ENCODE assay signal across 12 mouse cellular contexts in the genomic region with DNA sequence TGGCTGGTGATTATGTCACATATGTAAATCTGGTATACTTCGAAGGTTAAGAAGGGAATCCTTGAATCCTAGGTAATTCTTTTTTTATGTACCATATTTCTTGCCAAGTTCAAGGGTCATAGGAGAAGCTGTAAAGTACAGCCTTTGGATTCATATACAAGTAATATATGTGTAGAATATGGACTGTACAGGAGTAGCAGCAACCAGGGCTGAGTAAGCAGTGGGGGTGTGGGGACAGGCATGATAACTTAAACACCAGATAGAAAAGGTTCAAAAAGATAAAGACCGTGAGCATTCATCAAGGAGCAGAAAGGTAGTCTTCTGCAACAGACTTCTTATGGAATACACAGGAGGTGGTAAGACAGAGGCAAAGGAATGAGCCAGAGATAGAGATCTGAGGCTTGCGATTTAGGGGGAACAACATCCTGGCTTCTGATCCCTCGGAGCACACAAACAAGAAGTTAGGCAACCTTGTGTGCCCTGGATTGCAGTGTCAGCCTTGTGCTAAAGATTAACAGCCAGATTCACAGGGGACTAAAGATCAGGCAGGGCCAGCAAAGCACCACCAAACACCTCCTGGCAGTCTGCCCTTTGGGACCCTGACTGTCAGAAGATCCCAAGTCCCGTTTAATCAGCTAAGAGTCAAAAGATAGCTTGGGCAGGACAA. TPM values are rescaled to one million over a fixed set of nuclear protein-coding genes. Genes with fewer than 3 reads are reported as not detected.
DNase-seq lines count a peak whose midpoint lies in the region; ATAC-seq lines count a peak whose summit lies in the region.
"Had no signal": no experiment of that assay in that cellular context is flagged by ENCODE, and none has a peak within 500 bp of the region (broad histone marks: within the 10 kb centered on the region; RNA-seq: fewer than 3 reads in every experiment).

No protein-coding gene starts in this region.

- H3K27me3 ChIP-seq in heart, embryonic 16.5 days (ENCODE audit: control insufficient read depth, insufficient read depth, low read length) = no peaks in the 10 kb centered on the region
- no peaks in the 10 kb centered on the region for H3K27me3 ChIP-seq in hindbrain, embryonic 16.5 days (replicated peaks; ENCODE audit: control insufficient read depth, insufficient read depth, low read length)
- H3K27me3 ChIP-seq: embryonic facial prominence, embryonic 15.5 days; forebrain, embryonic 12.5 days; midbrain, embryonic 15.5 days had no signal

- no peaks in the 10 kb centered on the region for H3K9me3 ChIP-seq in heart, embryonic 16.5 days (replicated peaks; ENCODE audit: control insufficient read depth, low read length)
- no peaks in the 10 kb centered on the region for H3K9me3 ChIP-seq in hindbrain, embryonic 16.5 days (ENCODE audit: control insufficient read depth, low read length)
- H3K9me3 ChIP-seq: embryonic facial prominence, embryonic 15.5 days; forebrain, embryonic 12.5 days; midbrain, embryonic 15.5 days had no signal

- no peak overlapping the region for H3K4me2 ChIP-seq in heart, embryonic 16.5 days (ENCODE audit: low read depth, low read length)
- no peak overlapping the region for H3K4me2 ChIP-seq in hindbrain, embryonic 16.5 days (ENCODE audit: low read length)
- H3K4me2 ChIP-seq: embryonic facial prominence, embryonic 15.5 days; forebrain, embryonic 12.5 days; midbrain, embryonic 15.5 days had no signal

- peak overlapping the region; percentile 94 for H3K27ac ChIP-seq in heart, embryonic 16.5 days (ENCODE audit: low read length)
- no peak overlapping the region for H3K27ac ChIP-seq in hindbrain, embryonic 16.5 days (ENCODE audit: low read depth, low read length)
- H3K27ac ChIP-seq: embryonic facial prominence, embryonic 15.5 days; forebrain, embryonic 12.5 days; macrophage; midbrain, embryonic 15.5 days had no signal

- no peak for ATAC-seq in heart, embryonic 16.5 days (replicated peaks; ENCODE audit: extremely low read depth, insufficient read depth, low FRiP score)
- ATAC-seq in neutrophil, adult 5-6 weeks (ENCODE audit: extremely low read depth, insufficient number of reproducible peaks, low FRiP score, poor library complexity, severe bottlenecking) = 0 out of 2 replicates have a peak, but pooled peaks have one; percentile 16
- ATAC-seq in hindbrain, embryonic 16.5 days = no peak
- ATAC-seq: CD4-positive, CD25-positive, alpha-beta regulatory T cell, adult 4 months; midbrain, embryonic 15.5 days had no signal

- no peak overlapping the region for H3K9ac ChIP-seq in heart, embryonic 16.5 days (ENCODE audit: low read length)
- no peak overlapping the region for H3K9ac ChIP-seq in hindbrain, embryonic 16.5 days (ENCODE audit: low read depth, low read length)
- H3K9ac ChIP-seq: embryonic facial prominence, embryonic 15.5 days; forebrain, embryonic 12.5 days; midbrain, embryonic 15.5 days had no signal

- no peak for DNase-seq in heart, adult 11 months
- peak; percentile 92 for DNase-seq in kidney, adult 9 months
- DNase-seq in kidney, postnatal 4 days = peak; percentile 50 to 72
- DNase-seq in adrenal gland, postnatal 36 days = no peak

- WGBS in heart, embryonic 16.5 days = 56% methylated on average over 5 of the region's 5 CpGs
- 84% methylated on average over 5 of the region's 5 CpGs for WGBS in hindbrain, embryonic 16.5 days

- H3K4me1 ChIP-seq in heart, embryonic 16.5 days (ENCODE audit: control insufficient read depth, insufficient read depth, low read length) = peaks cover 49% of the 10 kb centered on the region
- no peaks in the 10 kb centered on the region for H3K4me1 ChIP-seq in hindbrain, embryonic 16.5 days (ENCODE audit: control insufficient read depth, insufficient read depth, low read depth, low read length)
- H3K4me1 ChIP-seq: embryonic facial prominence, embryonic 15.5 days; forebrain, embryonic 12.5 days; midbrain, embryonic 15.5 days had no signal

- no peaks in the 10 kb centered on the region for H3K36me3 ChIP-seq in heart, embryonic 16.5 days (ENCODE audit: control insufficient read depth, insufficient read depth)
- H3K36me3 ChIP-seq in hindbrain, embryonic 16.5 days (ENCODE audit: control insufficient read depth, insufficient read depth, low read length) = no peaks in the 10 kb centered on the region
- H3K36me3 ChIP-seq: embryonic facial prominence, embryonic 15.5 days; forebrain, embryonic 12.5 days; midbrain, embryonic 15.5 days had no signal

- H3K4me3 ChIP-seq in heart, embryonic 16.5 days (ENCODE audit: low read length) = no peak overlapping the region
- no peak overlapping the region for H3K4me3 ChIP-seq in hindbrain, embryonic 16.5 days (ENCODE audit: low read length)
- H3K4me3 ChIP-seq: embryonic facial prominence, embryonic 15.5 days; forebrain, embryonic 12.5 days; midbrain, embryonic 15.5 days had no signal

RNA-seq across cellular contexts. Expression of a gene that starts 39.9 kb away (rescaled TPM):
- 74.5 and 78.1 TPM in 2 replicates for polyA plus RNA-seq in heart, embryonic 16.5 days (2015; fragmentation: Nextera tagmentation; extraction: Ambion mirVana)
- total RNA-seq in neutrophil, adult 5-6 weeks (2017) = 1.7 and 2.8 TPM in 2 replicates
- 1 to 10 TPM; 7.6 to 8.3 TPM for total RNA-seq in adrenal gland, postnatal 36 days (2021)
- 13.3 and 21.6 TPM in 2 replicates for polyA plus RNA-seq in hindbrain, embryonic 16.5 days (2015; fragmentation: Nextera tagmentation; extraction: Ambion mirVana)

Comparison
In these comparisons a context has a peak if more than half of its experiments do, and no peak if none do; other contexts are left out.
1. DNase-seq: peak in kidney, adult 9 months (single experiment) and kidney, postnatal 4 days (2 of 2); none in heart, adult 11 months (single experiment) and adrenal gland, postnatal 36 days (0 of 2).